In genomic region chr13:34222985-34223384, GRCm38 (mm10) we compare ENCODE assay signal across 7 mouse cellular contexts.
DNase-seq lines count a peak whose midpoint lies in the region; ATAC-seq lines count a peak whose summit lies in the region.

No protein-coding gene starts in this region.

- H3K27ac ChIP-seq in forebrain, embryonic 14.5 days (ENCODE audit: low read depth, low read length), result peak overlapping the region; percentile 66; the same call in 1 of the 2 replicates
- H3K27ac ChIP-seq in midbrain, embryonic 16.5 days (ENCODE audit: low read length), result peak overlapping the region; percentile 72

- peak overlapping the region; percentile 40; the same call in 1 of the 2 replicates for H3K9ac ChIP-seq in forebrain, embryonic 14.5 days (ENCODE audit: low read length)
- H3K9ac ChIP-seq in midbrain, embryonic 16.5 days (ENCODE audit: low read depth, low read length), result no peak overlapping the region

- 26% methylated on average over 7 of the region's 7 CpGs for WGBS in forebrain, embryonic 14.5 days
- WGBS in midbrain, embryonic 16.5 days, result 22% methylated on average over 7 of the region's 7 CpGs

- H3K4me2 ChIP-seq in forebrain, embryonic 14.5 days (ENCODE audit: low read length), result no peak overlapping the region
- H3K4me2 ChIP-seq in midbrain, embryonic 16.5 days (ENCODE audit: low read length), result no peak overlapping the region

- ATAC-seq in forebrain, embryonic 14.5 days, result peak; percentile 15; the same call in 1 of the 2 replicates
- ATAC-seq in midbrain, embryonic 16.5 days, result peak; percentile 34; the same call in 1 of the 2 replicates
- no peak for ATAC-seq in megakaryocyte, adult 5-6 weeks (ENCODE audit: poor library complexity, severe bottlenecking)
- ATAC-seq in frontal cortex, adult (ENCODE audit: low TSS enrichment), result no peak

- no peaks in the 10 kb centered on the region for H3K36me3 ChIP-seq in forebrain, embryonic 14.5 days (ENCODE audit: control insufficient read depth, insufficient read depth, low read length)
- H3K36me3 ChIP-seq in midbrain, embryonic 16.5 days (ENCODE audit: control insufficient read depth, insufficient read depth, low read length), result peaks cover 3% of the 10 kb centered on the region; the same call in 1 of the 2 replicates

- DNase-seq in Muller cell, postnatal 12 days (ENCODE audit: inconsistent ontology term), result peak; percentile 48
- peak; percentile 84 for DNase-seq in adipocyte (ENCODE audit: low spot score)
- DNase-seq in forebrain, embryonic 14.5 days (ENCODE audit: low spot score), result peak; percentile 61
- DNase-seq in kidney, adult 18-20 months, result peak; percentile 71

- H3K4me3 ChIP-seq in forebrain, embryonic 14.5 days (ENCODE audit: low read depth, low read length), result no peak overlapping the region
- no peak overlapping the region for H3K4me3 ChIP-seq in midbrain, embryonic 16.5 days (ENCODE audit: low read depth, low read length)

- peaks cover 24% of the 10 kb centered on the region for H3K4me1 ChIP-seq in forebrain, embryonic 14.5 days (ENCODE audit: control insufficient read depth, insufficient read depth, low read length)
- peaks cover 13% of the 10 kb centered on the region; the same call in 1 of the 2 replicates for H3K4me1 ChIP-seq in midbrain, embryonic 16.5 days (ENCODE audit: control insufficient read depth, insufficient read depth, low read length)

- H3K27me3 ChIP-seq in forebrain, embryonic 14.5 days (replicated peaks; ENCODE audit: control insufficient read depth, insufficient read depth, low read length), result no peaks in the 10 kb centered on the region
- no peaks in the 10 kb centered on the region for H3K27me3 ChIP-seq in midbrain, embryonic 16.5 days (ENCODE audit: control insufficient read depth, insufficient read depth, low read depth, low read length)

- no peaks in the 10 kb centered on the region for H3K9me3 ChIP-seq in forebrain, embryonic 14.5 days (replicated peaks; ENCODE audit: control insufficient read depth, low read length)
- no peaks in the 10 kb centered on the region for H3K9me3 ChIP-seq in midbrain, embryonic 16.5 days (replicated peaks; ENCODE audit: control insufficient read depth, low read length, poor library complexity, severe bottlenecking)

Comparison
In these comparisons a context has a peak if more than half of its experiments do, and no peak if none do; other contexts are left out.
1. ATAC-seq: peak in forebrain, embryonic 14.5 days (single experiment) and midbrain, embryonic 16.5 days (single experiment); none in megakaryocyte, adult 5-6 weeks (single experiment) and frontal cortex, adult (single experiment).
2. Peak in every context shown above with its lines, with median percentiles within 50 percentile points of each other: DNase-seq.